Mouse (Mus musculus) adrenal gland, adult 18-20 months (tissue): ENCODE results near the gene Sprr2h. TPM values are rescaled to one million over a fixed set of nuclear protein-coding genes. Genes with fewer than 3 reads are reported as not detected.

Source experiments
- DNase-seq, 2 experiments: peaks; one replicate each; pipeline ENCODE4 v3.0.0; 2021 to 2022; ENCODE audit warnings: low spot score in 2 of 2
- long read RNA-seq, 2 experiments: library from polyadenylated mRNA; stranded (forward); transcript quantifications; one replicate each; pipeline ENCODE4 v2.0.0; 2021
- total RNA-seq, 2 experiments: library from RNA; stranded (reverse); gene quantifications; 1 replicate in 1 of 2; 2 replicates in 1 of 2; pipeline ENCODE4 v1.2.3; 2021

Sprr2h gene
- total RNA-seq = not detected
- long read RNA-seq, experiment 1 = 0 reads
- long read RNA-seq, experiment 2 = 0 reads

DNA sequence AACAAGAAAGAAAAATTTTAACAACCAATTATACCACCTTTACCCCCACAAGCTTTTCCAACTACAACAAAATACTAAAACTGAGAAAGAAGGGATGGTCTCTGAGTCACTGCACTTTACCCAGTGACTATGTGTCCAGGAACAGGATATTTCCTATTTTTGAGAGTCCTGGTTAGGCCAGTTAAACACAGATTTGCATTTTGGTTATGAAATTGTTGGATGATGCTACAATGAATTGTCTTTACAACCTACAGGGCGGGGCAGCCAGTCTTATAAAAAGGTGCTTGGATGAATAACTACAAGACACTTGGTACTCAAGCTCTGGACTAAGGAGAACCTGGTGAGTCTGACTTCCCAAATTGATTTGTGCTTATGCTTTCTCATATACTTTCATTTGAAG, at the start of gene Sprr2h:
Gene Sprr2h (plus strand): TSS at position 301 of the 400 bp plus-strand sequence.
- no peak for DNase-seq

DNA sequence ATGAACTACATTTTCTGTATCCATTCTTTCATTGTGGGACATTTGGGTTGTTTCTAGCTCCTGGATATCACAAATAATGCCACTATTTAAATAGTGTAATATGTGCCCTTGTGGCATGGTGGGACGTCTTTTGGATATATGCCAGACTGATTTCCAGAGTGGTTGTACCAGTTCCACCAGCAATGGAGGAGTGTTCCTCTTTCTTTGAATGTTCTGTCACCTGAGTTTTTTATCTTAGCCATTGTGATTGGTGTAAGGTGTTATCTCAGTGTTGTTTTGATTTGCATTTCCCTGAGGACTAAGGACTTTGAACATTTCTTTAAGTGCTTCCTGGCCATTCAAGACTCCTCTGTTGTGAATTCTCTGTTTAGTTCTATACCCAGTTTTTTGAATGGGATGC, 49.2 kb upstream of the Sprr2h start:
- no peak for DNase-seq

DNA sequence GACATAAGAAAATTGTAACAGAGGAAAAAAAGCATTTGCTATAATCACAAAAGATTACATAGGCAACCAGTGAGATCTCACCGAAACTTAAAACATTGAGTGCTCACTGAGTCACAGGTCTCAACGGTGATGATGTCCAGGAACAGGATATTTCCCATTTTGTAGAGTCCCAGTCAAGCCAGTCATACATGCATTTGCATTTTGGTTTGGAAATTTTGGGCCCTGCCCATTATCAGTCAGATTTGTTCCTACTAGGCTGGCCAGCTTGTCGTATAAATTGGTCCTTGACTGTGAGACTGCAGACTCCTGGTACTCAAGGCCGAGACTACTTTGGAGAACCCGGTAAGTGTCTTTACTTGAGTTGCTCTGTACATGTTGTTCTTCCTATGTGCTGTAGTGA, 46.6 kb upstream of the Sprr2h start, which contains the start of gene Sprr2d:
Gene Sprr2d (plus strand): TSS at position 301 of the 400 bp plus-strand sequence.
- no peak for DNase-seq

DNA sequence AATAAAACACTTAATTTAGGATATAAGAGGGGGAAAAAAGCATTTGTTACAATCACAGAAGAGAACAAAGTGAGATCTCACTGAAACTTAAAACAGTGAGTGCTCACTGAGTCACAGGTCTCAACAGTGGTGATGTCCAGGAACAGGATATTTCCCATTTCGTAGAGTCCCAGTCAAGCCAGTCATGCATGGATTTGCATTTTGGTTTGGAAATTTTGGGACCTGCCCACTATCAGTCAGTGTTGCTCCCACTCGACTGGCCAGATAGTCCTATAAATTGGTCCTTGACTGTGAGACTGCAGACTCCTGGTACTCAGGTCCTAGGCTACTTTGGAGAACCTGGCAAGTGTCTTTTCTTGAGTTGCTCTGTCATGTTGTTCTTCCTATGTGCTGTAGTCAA, 33.6 kb upstream of the Sprr2h start, which contains the start of gene Sprr2e:
Gene Sprr2e (plus strand): TSS at position 301 of the 400 bp plus-strand sequence.
- no peak for DNase-seq

DNA sequence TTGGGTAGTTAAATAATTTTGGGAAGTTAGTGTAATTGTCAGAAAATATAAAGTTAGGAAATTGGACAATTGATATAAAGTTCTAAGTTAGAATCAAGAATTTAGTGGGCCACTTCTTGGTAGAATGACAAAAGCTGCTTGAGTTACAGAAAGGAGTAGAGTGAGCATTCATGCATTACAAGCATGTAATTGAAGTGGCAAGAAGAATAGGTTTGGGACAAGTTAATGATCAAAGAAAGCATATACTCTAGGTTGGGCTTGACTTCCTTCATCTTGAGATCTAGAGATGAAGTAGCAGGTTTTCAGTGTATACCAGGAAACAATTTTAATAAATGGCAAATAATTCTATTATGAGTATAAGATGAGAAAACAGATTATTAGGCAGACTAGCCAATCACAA, 23.9 kb upstream of the Sprr2h start:
- no peak for DNase-seq

DNA sequence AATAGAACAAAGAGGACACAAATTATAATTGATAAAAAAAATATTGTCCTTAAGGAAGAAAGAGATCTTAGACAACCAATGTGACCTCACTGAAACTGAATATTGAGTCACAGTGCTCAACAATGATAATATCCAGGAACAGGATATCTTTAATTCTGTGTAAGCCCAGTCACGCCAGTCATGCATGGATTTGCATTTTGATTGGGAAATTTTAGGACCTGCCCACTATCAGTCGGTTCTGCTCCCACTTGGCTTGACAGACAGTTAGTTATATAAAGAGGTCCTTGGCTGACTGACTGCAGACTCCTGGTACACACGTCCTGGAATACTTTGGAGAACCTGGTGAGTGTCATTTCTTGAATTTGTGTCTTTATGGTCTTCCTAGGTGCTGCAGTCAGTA, 20.6 kb upstream of the Sprr2h start, which contains the start of gene Sprr2f:
Gene Sprr2f (plus strand): TSS at position 301 of the 400 bp plus-strand sequence.
- no peak for DNase-seq

DNA sequence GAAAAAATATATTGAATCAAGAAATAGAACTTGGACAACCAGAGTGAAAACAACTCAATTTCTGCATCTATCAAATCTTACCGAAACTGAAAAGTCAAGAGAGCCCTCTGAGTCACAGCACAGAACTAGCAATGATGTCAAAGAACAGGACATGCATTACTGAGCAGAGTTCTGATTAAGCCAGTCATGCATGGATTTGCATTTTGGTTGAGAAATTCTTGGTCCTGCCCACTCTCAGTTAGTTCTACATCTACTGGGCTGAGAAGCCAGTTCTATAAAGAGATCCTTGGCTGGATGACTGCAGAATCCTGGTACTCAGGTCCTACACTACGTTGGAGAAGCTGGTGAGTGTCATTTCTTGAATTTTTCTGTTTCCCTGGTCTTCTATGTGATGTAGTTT, 11.9 kb upstream of the Sprr2h start:
- no peak for DNase-seq

DNA sequence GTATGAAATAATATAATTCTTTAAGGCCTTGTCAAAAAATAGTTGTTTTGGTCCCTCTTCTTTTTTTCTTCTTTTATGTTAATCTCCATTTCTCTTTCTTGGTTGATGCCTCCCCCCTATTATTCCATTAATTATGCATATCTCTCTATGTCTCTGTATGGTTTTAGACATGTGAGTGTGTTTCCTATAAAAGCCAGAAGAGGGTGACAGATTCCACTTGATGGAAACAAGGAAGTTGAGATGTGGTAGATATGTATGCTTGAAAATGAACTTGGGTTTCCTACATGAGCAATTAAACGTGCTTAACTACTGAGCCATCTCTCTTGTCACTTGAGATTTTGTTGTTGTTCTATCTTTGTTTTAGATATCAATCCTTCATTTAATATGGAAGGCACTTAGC, 8.8 kb downstream of the Sprr2h start:
- no peak for DNase-seq

DNA sequence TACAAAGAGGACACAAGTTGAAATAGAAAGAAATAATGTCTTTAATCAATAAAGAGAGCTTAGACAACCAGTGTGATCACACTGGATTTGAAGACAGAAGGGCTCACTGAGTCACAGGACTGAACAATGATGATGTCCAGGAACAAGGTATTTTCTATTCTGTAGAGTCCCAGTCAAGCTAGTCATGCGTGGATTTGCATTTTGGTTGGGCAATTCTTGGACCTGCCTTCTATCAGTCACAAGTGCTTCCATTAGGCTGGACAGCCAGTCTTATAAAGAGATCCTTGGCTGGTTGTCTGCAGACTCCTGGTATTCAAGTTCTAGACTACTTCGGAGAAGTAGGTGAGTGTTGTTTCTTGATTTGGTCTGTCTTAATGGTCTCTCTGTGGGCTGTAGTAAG, 22.2 kb downstream of the Sprr2h start, which contains the start of gene Sprr2i:
Gene Sprr2i (plus strand): TSS at position 301 of the 400 bp plus-strand sequence.
- DNase-seq = no peak

DNA sequence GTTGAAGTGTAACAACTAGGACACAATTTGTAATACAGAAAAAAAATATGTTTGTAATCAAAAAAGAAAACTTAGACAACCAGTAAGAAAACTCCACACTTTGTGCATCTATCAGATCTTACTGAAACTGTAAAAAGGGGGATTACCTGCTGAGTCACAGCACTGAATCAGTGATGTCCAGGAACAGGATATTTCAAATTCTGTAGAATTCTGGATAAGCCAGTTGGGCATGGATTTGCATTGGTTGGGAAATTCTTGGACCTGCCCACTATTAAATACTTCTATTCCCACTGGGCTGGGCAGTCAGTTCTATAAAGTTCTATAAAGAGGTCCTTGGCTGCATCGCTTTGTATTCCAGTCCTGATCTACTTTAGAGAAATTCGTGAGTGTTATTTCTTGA, 32.3 kb downstream of the Sprr2h start, which contains the start of gene Sprr2j-ps:
Gene Sprr2j-ps (plus strand): TSS at position 301 of the 400 bp plus-strand sequence.
- DNase-seq = no peak

DNA sequence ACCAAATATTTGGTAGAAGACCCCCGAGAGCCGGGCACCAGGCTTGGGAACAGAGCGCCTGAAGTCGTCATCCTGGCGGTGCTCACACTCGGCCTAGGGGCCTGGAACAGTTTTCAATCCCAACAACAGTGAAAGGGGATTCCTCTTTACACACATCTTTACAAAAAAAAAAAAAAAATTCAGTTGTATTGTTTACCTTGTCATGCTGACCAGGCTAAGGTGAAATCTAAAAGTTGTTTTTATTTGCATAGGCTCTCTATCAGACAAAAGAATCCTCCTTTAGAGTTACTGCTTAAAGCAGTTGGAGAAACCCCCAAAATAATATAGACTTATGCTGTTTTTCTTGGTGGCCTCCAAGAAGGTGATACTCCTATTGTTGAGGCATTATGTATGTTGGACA, 43.8 kb downstream of the Sprr2h start, which contains the start of gene Gm9774:
Gene Gm9774 (minus strand): TSS at position 101 of the 400 bp plus-strand sequence.
- no peak for DNase-seq

DNA sequence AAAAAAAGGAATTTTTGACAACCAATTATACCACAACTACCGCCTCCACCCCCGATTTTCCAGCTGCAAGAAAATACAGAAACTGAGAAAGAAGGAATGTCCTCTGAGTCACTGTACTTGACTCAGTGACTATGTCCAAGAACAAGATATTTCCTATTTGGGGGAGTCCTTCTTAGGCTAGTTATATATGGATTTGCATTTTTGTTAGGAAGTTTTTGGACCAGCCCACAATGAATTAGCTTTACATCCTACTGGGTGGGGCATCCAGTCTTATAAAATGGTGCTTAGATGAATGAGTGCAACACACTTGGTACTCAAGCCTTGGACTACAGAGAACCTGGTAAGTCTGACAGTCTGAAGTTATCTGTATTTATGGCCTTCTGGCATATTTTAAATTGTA, 46.8 kb downstream of the Sprr2h start, which contains the start of gene Sprr2k:
Gene Sprr2k (plus strand): TSS at position 301 of the 400 bp plus-strand sequence.
- no peak for DNase-seq

Other genes with a start within 250 kb of the Sprr2h start
- gene Lelp1, start 242.9 kb upstream of the Sprr2h start, total RNA-seq = not detected
- not detected for gene Sprr2a1, start 169.9 kb upstream of the Sprr2h start, total RNA-seq
- not detected for gene Sprr2a2, start 169.8 kb upstream of the Sprr2h start, total RNA-seq
- not detected for gene Sprr2a3, start 100.3 kb upstream of the Sprr2h start, total RNA-seq
- gene Sprr2b, start 69.1 kb upstream of the Sprr2h start, total RNA-seq = not detected
- not detected for gene Sprr2d, start 46.5 kb upstream of the Sprr2h start, total RNA-seq
- gene Sprr2e, start 33.5 kb upstream of the Sprr2h start, total RNA-seq = not detected
- gene Sprr2f, start 20.5 kb upstream of the Sprr2h start, total RNA-seq = not detected
- not detected for gene Sprr2i, start 22.3 kb downstream of the Sprr2h start, total RNA-seq
- not detected for gene Sprr2j-ps, start 32.4 kb downstream of the Sprr2h start, total RNA-seq
- 1 to 10 TPM; 4.1 to 4.8 TPM for gene Gm9774, start 43.7 kb downstream of the Sprr2h start, total RNA-seq
- gene Sprr2k, start 46.9 kb downstream of the Sprr2h start, total RNA-seq = not detected
- not detected for gene Sprr1b, start 53.1 kb downstream of the Sprr2h start, total RNA-seq
- not detected for gene Sprr3, start 73.0 kb downstream of the Sprr2h start, total RNA-seq
- gene Sprr1a, start 100.2 kb downstream of the Sprr2h start, total RNA-seq = not detected
- gene Sprr4, start 114.8 kb downstream of the Sprr2h start, total RNA-seq = not detected
- gene 2310046K23Rik, start 148.8 kb downstream of the Sprr2h start, total RNA-seq = not detected
- gene Ivl, start 188.1 kb downstream of the Sprr2h start, total RNA-seq = not detected
- gene Smcp, start 203.3 kb downstream of the Sprr2h start, total RNA-seq = not detected
- gene 2210017I01Rik, start 221.8 kb downstream of the Sprr2h start, total RNA-seq = not detected
- gene Lce6a, start 236.0 kb downstream of the Sprr2h start, total RNA-seq = not detected